Mouse (Mus musculus) MEL (cell line): ENCODE measurements at regions not wholly inside any gene's neighbourhood (a gene's known extent, or its start where the extent isn't known, plus 50 kb on each side); places are given as distances from the start of the nearest gene placed in this dataset.
A peak's percentile ranks its signal among the peaks of the same experiment; 100 is the strongest.

ENCODE experiments used
- DNase-seq: peaks from one replicate; pipeline ENCODE4 v3.0.0; 2011; ENCODE audit warnings: low read depth, low spot score
- H3K27ac ChIP-seq: 2 replicates; pipeline ENCODE4 v1.5.1; 2012; ENCODE audit warnings: low read depth, mild to moderate bottlenecking, control low read depth, low read length, moderate library complexity; ENCODE audit not compliant: control insufficient read depth
- H3K27me3 ChIP-seq, 2 experiments: fragments of 150-350 bp in 1 of 2; sonication (generic) in 1 of 2; 2 replicates each; pipeline ENCODE4 v1.6.1; 2012; ENCODE audit warnings: low read length in 2 of 2, mild to moderate bottlenecking in 2 of 2, improper control_type of control experiment in 1 of 2, moderate library complexity in 1 of 2; ENCODE audit not compliant: insufficient read depth in 2 of 2, control insufficient read depth in 1 of 2
- H3K36me3 ChIP-seq, 2 experiments: 2 replicates each; pipeline ENCODE4 v1.6.1; 2012 to 2014; ENCODE audit warnings: low read length in 2 of 2, improper control_type of control experiment in 1 of 2, inconsistent platforms in 1 of 2, mild to moderate bottlenecking in 1 of 2; ENCODE audit not compliant: insufficient read depth in 2 of 2, control insufficient read depth in 1 of 2
- H3K4me1 ChIP-seq, 2 experiments: fragments of 150-350 bp in 1 of 2; sonication (generic) in 1 of 2; 2 replicates each; pipeline ENCODE4 v1.6.1; 2012; ENCODE audit warnings: low read length in 2 of 2, improper control_type of control experiment in 1 of 2, mild to moderate bottlenecking in 1 of 2; ENCODE audit not compliant: insufficient read depth in 2 of 2, control insufficient read depth in 1 of 2
- H3K4me3 ChIP-seq, 2 experiments: fragments of 150-350 bp in 1 of 2; sonication (generic) in 1 of 2; 2 replicates each; pipeline ENCODE4 v1.5.1; 2012; ENCODE audit warnings: low read depth in 2 of 2, low read length in 2 of 2, mild to moderate bottlenecking in 2 of 2, moderate library complexity in 2 of 2, control low read depth in 1 of 2, improper control_type of control experiment in 1 of 2; ENCODE audit not compliant: control insufficient read depth in 1 of 2, insufficient read depth in 1 of 2
- H3K79me2 ChIP-seq: 2 replicates; pipeline ENCODE4 v1.6.1; 2012; ENCODE audit warnings: mild to moderate bottlenecking, low read length, moderate library complexity; ENCODE audit not compliant: control insufficient read depth, poor library complexity, insufficient read depth
- H3K9ac ChIP-seq: 2 replicates; pipeline ENCODE4 v1.6.1; 2012; ENCODE audit warnings: low read depth, mild to moderate bottlenecking, control low read depth, low read length, moderate library complexity; ENCODE audit not compliant: control insufficient read depth, poor library complexity, severe bottlenecking
- H3K9me3 ChIP-seq: fragments of 150-350 bp; sonication (generic); replicated peaks from 2 replicates; pipeline ENCODE4 v1.6.1; 2012; ENCODE audit warnings: mild to moderate bottlenecking, low read length, improper control_type of control experiment, moderate library complexity; ENCODE audit not compliant: insufficient read depth
- BHLHE40 ChIP-seq: IDR thresholded peaks from 2 replicates; pipeline ENCODE4 v1.6.1; 2012; ENCODE audit warnings: low read depth, mild to moderate bottlenecking, inconsistent platforms, low read length, improper control_type of control experiment, borderline replicate concordance
- CHD1 ChIP-seq: IDR thresholded peaks from 2 replicates; pipeline ENCODE4 v1.6.1; 2012; ENCODE audit warnings: low read depth, mild to moderate bottlenecking, inconsistent platforms, low read length, improper control_type of control experiment
- CTCF ChIP-seq, 3 experiments: IDR thresholded peaks in 2 of 3; conservative IDR thresholded peaks in 1 of 3; 2 replicates each; pipeline ENCODE4 v1.5.1; 2011 to 2012; ENCODE audit warnings: low read length in 3 of 3, low read depth in 2 of 3, mild to moderate bottlenecking in 2 of 3, improper control_type of control experiment in 1 of 3, inconsistent platforms in 1 of 3, mixed read lengths in 1 of 3, moderate library complexity in 1 of 3; ENCODE audit not compliant: control insufficient read depth in 1 of 3, insufficient read depth in 1 of 3, poor library complexity in 1 of 3, severe bottlenecking in 1 of 3
- E2F4 ChIP-seq: IDR thresholded peaks from 2 replicates; pipeline ENCODE4 v1.6.1; 2011; ENCODE audit warnings: low read depth, low read length, improper control_type of control experiment, borderline replicate concordance
- ELF1 ChIP-seq: IDR thresholded peaks from 2 replicates; pipeline ENCODE4 v1.6.1; 2014; ENCODE audit warnings: low read depth, mild to moderate bottlenecking, inconsistent platforms, low read length, improper control_type of control experiment, moderate library complexity
- HCFC1 ChIP-seq: IDR thresholded peaks from 2 replicates; pipeline ENCODE4 v1.6.1; 2012; ENCODE audit warnings: low read depth, mild to moderate bottlenecking, inconsistent platforms, low read length, improper control_type of control experiment, moderate library complexity
- JUND ChIP-seq: IDR thresholded peaks from 2 replicates; pipeline ENCODE4 v1.6.1; 2011; ENCODE audit warnings: low read depth, mild to moderate bottlenecking, improper control_type of control experiment, low read length
- MAX ChIP-seq: IDR thresholded peaks from 2 replicates; pipeline ENCODE4 v1.6.1; 2011; ENCODE audit warnings: low read length, improper control_type of control experiment
- MAZ ChIP-seq: IDR thresholded peaks from 2 replicates; pipeline ENCODE4 v1.6.1; 2012; ENCODE audit warnings: low read depth, mild to moderate bottlenecking, inconsistent platforms, low read length, improper control_type of control experiment
- MXI1 ChIP-seq: IDR thresholded peaks from 2 replicates; pipeline ENCODE4 v1.6.1; 2011; ENCODE audit warnings: mild to moderate bottlenecking, low read depth, low read length, improper control_type of control experiment
- MYC ChIP-seq: IDR thresholded peaks from 2 replicates; pipeline ENCODE4 v1.6.1; 2011; ENCODE audit warnings: low read depth, mild to moderate bottlenecking, low read length, improper control_type of control experiment, moderate library complexity
- NRF1 ChIP-seq: IDR thresholded peaks from 2 replicates; pipeline ENCODE4 v1.6.1; 2014; ENCODE audit warnings: low read depth, mild to moderate bottlenecking, inconsistent platforms, low read length, improper control_type of control experiment, moderate library complexity; ENCODE audit not compliant: poor library complexity, insufficient read depth, severe bottlenecking
- POLR2A ChIP-seq, 2 experiments: IDR thresholded peaks; 2 replicates each; pipeline ENCODE4 v1.6.1; 2011 to 2012; ENCODE audit warnings: low read length in 2 of 2, mild to moderate bottlenecking in 2 of 2, control low read depth in 1 of 2, improper control_type of control experiment in 1 of 2, low read depth in 1 of 2, moderate library complexity in 1 of 2; ENCODE audit not compliant: control insufficient read depth in 1 of 2, insufficient read depth in 1 of 2, poor library complexity in 1 of 2
- POLR2AphosphoS2 ChIP-seq: IDR thresholded peaks from 2 replicates; pipeline ENCODE4 v1.6.1; 2011; ENCODE audit warnings: low read length, improper control_type of control experiment
- RAD21 ChIP-seq: IDR thresholded peaks from 2 replicates; pipeline ENCODE4 v1.6.1; 2011; ENCODE audit warnings: mild to moderate bottlenecking, low read depth, low read length, improper control_type of control experiment
- SIN3A ChIP-seq: IDR thresholded peaks from 2 replicates; pipeline ENCODE4 v1.6.1; 2012; ENCODE audit warnings: low read length, improper control_type of control experiment, inconsistent platforms
- SMC3 ChIP-seq: IDR thresholded peaks from 2 replicates; pipeline ENCODE4 v1.6.1; 2011; ENCODE audit warnings: low read depth, low read length, improper control_type of control experiment
- TAL1 ChIP-seq: IDR thresholded peaks from 2 replicates; pipeline ENCODE4 v1.6.1; 2012; ENCODE audit warnings: mild to moderate bottlenecking, inconsistent platforms, low read length, moderate library complexity, mixed read lengths
- TCF12 ChIP-seq: IDR thresholded peaks from 2 replicates; pipeline ENCODE4 v1.6.1; 2014; ENCODE audit warnings: low read depth, mild to moderate bottlenecking, inconsistent platforms, low read length, improper control_type of control experiment, moderate library complexity
- UBTF ChIP-seq: IDR thresholded peaks from 2 replicates; pipeline ENCODE4 v1.6.1; 2012; ENCODE audit warnings: low read depth, mild to moderate bottlenecking, inconsistent platforms, low read length, improper control_type of control experiment, moderate library complexity, borderline replicate concordance; ENCODE audit not compliant: insufficient read depth
- USF2 ChIP-seq, 2 experiments: IDR thresholded peaks; 2 replicates each; pipeline ENCODE4 v1.6.1; 2011 to 2012; ENCODE audit warnings: improper control_type of control experiment in 2 of 2, low read length in 2 of 2, borderline replicate concordance in 1 of 2, inconsistent platforms in 1 of 2, low read depth in 1 of 2, mild to moderate bottlenecking in 1 of 2; ENCODE audit not compliant: insufficient read depth in 1 of 2
- ZC3H11A ChIP-seq: IDR thresholded peaks from 2 replicates; pipeline ENCODE4 v1.6.1; 2012; ENCODE audit warnings: low read depth, mild to moderate bottlenecking, inconsistent platforms, low read length, improper control_type of control experiment
- ZMIZ1 ChIP-seq: IDR thresholded peaks from 2 replicates; pipeline ENCODE4 v1.6.1; 2012; ENCODE audit warnings: low read depth, mild to moderate bottlenecking, inconsistent platforms, low read length, improper control_type of control experiment, moderate library complexity

DNA sequence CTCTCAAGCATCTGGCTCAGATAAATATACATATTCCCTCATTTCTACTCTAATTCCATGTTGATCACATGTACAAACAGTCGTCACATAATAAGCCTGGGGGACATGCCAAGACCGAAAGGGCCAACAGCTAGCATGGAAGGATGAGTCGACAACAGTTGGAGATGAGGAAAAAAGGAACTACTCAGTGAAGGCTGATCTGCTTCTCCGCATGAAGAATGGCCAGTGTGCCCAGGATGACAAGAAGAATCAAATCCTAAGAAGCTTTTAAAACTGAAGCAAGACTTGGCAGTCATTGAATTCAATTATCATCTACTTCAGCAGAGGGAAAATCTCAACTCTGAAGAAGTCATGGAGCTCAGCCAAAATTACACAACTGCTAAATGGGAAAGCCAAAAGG, 138.7 kb downstream of the Olfr1505 start:
- H3K4me3 ChIP-seq, result no peak overlapping the region
- no peaks in the 10 kb centered on the region for H3K9me3 ChIP-seq
- H3K9ac ChIP-seq, result no peak overlapping the region
- DNase-seq, result no peak
- no peak overlapping the region for H3K27ac ChIP-seq
- H3K36me3 ChIP-seq, result no peaks in the 10 kb centered on the region
- no peaks in the 10 kb centered on the region for H3K27me3 ChIP-seq
- H3K79me2 ChIP-seq, result no peaks in the 10 kb centered on the region
- TF ChIP-seq POLR2AphosphoS2 (no peak), CHD1 (no peak), JUND (no peak), UBTF (no peak), MXI1 (no peak), TCF12 (no peak), MAX (no peak), BHLHE40 (no peak), TAL1 (no peak), SIN3A (no peak)
- no peaks in the 10 kb centered on the region for H3K4me1 ChIP-seq

DNA sequence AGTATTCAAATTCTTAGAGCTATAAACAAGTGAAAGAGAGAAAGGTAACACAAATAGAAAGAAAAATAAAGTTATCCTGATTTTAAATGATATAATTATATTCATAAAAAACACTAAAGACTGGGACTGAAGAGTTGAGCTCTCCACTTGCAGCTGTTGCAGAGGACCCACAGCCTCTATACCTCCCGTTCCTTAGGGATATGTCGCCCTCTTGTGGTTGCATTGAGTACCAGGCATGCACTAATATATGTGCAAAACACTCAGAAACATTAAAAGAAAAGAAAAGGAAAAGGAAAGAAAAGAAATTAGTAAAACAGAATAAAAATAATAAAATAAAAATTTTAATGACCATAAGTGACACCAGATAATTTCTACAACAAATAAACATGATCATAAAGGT, 167.2 kb downstream of the Olfr1505 start:
- no peak overlapping the region for H3K4me3 ChIP-seq
- no peak overlapping the region for H3K9ac ChIP-seq
- no peaks in the 10 kb centered on the region for H3K36me3 ChIP-seq
- DNase-seq, result peak; percentile 50
- H3K27me3 ChIP-seq, result no peaks in the 10 kb centered on the region
- no peak overlapping the region for H3K27ac ChIP-seq
- H3K79me2 ChIP-seq, result no peaks in the 10 kb centered on the region
- TF ChIP-seq USF2 (IDR thresholded peaks at IDR 0.05; ENCODE audit: borderline replicate concordance in 1 of 2, insufficient read depth in 1 of 2, low read depth in 1 of 2, low read length in 2 of 2), result no peak
- peak; percentile 55 for TF ChIP-seq RAD21
- TF ChIP-seq CTCF (IDR thresholded peaks at IDR 0.05 in 2 of 3, conservative IDR thresholded peaks at IDR 0.05 in 1 of 3; ENCODE audit: control insufficient read depth in 1 of 3, insufficient read depth in 1 of 3, low read depth in 2 of 3, low read length in 3 of 3, poor library complexity in 1 of 3, severe bottlenecking in 1 of 3), result peak; percentile 44 to 67 (median 62)
- no peak for TF ChIP-seq MYC
- TF ChIP-seq SMC3, result peak; percentile 59
- TF ChIP-seq E2F4, result no peak
- peak; percentile 24; the same call in 1 of the 2 replicates for TF ChIP-seq ZC3H11A
- no peaks in the 10 kb centered on the region for H3K4me1 ChIP-seq
- no peaks in the 10 kb centered on the region for H3K9me3 ChIP-seq

- Histone ChIP-seq H3K9me3 (no peaks in the 10 kb centered on the region), H3K79me2 (no peaks in the 10 kb centered on the region), H3K36me3 (no peaks in the 10 kb centered on the region), H3K4me1 (no peaks in the 10 kb centered on the region), H3K4me3 (no peak overlapping the region), H3K27ac (no peak overlapping the region), H3K27me3 (no peaks in the 10 kb centered on the region), H3K9ac (no peak overlapping the region)
- DNase-seq, result no peak
- TF ChIP-seq POLR2A (IDR thresholded peaks at IDR 0.05; ENCODE audit: control insufficient read depth in 1 of 2, insufficient read depth in 1 of 2, low read depth in 1 of 2, low read length in 2 of 2, poor library complexity in 1 of 2) (no peak), MXI1 (no peak), ELF1 (no peak), SMC3 (no peak), MAZ (no peak), USF2 (IDR thresholded peaks at IDR 0.05; ENCODE audit: borderline replicate concordance in 1 of 2, insufficient read depth in 1 of 2, low read depth in 1 of 2, low read length in 2 of 2) (no peak), NRF1 (no peak), ZMIZ1 (no peak), CTCF (IDR thresholded peaks at IDR 0.05 in 2 of 3, conservative IDR thresholded peaks at IDR 0.05 in 1 of 3; ENCODE audit: control insufficient read depth in 1 of 3, insufficient read depth in 1 of 3, low read depth in 2 of 3, low read length in 3 of 3, poor library complexity in 1 of 3, severe bottlenecking in 1 of 3) (no peak), MYC (no peak), TCF12 (no peak), HCFC1 (no peak)
These were observed 171.4 kb downstream of the Olfr1505 start for GRCm38 (mm10) chr19:14084726-14085125.
